Mouse (Mus musculus): ENCODE data around the gene Pld2.
A peak's percentile ranks its signal among the peaks of the same experiment; 100 is the strongest.
"Not testable (repeated sequence)": the region's sequence is repeated elsewhere in the genome, so short reads cannot be mapped to it uniquely, and the experiment has no call there.

The Pld2 gene

DNA sequence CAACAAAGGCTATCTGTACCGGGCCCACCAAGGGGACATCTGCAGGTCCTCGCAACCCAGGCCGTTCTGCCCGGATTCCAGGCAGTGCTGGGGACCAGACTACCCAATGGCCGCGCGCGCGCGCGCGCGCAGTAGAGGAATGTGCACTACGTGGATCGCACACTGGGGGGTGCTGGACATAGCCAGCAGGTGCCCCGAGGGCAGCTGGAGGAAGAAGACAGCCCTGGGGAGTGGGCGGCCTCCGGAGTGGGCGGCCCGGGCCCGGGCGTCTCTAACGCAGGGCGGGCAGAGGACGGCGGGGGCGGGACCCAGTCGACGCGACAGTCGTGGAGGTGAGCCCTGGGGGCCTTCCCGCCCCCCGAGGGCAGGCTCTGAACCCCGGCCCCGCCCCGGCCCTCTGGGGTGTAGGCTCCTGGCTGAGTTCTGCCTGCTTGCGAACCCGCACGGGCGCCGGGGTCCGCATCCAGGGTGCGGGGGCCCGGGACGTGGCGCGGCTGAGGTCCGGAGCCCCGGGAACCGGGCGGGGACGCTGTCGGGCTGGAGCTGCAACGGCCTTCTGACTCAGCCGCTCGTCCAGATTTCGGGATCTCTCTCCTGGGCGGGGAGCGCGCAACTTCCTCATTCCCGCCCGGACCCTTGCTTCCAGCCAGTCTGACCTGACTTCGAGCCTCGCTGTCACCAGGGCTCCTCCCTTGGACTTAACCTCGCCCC is at the start of gene Pld2:
TSS of gene Pld2 (plus strand) at position 188 of the 711 bp plus-strand sequence.
- peak; percentile 83 for DNase-seq

DNA sequence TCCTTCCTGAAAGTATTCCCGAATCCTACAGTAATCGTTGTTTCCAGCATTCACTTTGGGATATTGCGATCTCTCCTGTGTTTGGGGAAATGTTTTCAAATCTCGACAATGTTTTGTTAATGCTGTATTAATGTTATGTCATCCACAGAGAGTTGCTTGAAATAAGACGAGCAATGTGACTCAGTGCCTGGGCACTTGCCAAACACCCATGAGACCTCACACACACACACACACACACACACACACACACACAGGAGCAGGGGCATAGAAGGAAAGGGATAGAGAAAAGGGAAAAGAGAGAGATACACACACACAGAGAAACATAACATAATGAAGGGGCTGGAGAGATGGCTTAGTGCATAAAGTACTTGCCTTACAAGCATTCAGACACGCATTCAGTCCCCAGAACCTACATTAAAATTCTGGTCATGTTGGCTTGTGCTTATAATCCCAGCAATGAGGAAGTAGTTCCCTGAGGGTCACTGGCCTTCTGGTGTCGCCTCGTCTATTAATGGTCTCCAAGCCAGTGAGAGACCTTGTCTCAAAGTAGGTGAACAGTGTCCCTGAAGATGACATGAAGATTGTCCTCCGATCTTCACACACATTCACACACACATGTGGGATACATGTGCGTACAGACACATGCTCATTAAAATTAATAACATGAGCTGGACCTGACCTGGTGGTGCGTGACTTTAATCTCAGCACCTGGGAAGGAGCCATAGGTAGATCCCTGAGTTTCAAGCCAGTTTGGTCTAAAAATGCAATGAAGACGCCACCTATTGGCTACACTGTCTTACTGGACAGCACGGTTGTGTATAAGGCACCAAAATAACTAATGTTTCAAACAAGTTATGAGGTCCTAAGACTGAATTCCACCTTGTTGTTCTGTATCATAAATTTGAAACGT is 40.0 kb upstream of the Pld2 start:
- no peak for DNase-seq

DNA sequence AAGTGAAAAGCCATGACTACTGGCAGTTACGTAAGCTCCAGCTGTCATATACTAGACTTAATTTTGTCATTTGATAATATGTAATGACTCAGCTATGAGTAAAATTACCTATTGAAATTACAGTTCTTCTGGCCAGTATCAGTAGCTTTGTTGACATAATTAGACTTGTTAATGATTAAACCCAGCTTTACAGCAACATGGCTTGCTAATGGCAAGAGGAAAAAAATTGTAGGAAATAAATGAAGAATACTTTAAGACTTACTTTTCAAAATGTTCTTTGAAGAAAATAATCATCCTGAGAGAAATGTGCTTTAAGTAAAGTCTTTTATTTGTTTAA is 39.4 kb upstream of the Pld2 start:
- DNase-seq: no peak

DNA sequence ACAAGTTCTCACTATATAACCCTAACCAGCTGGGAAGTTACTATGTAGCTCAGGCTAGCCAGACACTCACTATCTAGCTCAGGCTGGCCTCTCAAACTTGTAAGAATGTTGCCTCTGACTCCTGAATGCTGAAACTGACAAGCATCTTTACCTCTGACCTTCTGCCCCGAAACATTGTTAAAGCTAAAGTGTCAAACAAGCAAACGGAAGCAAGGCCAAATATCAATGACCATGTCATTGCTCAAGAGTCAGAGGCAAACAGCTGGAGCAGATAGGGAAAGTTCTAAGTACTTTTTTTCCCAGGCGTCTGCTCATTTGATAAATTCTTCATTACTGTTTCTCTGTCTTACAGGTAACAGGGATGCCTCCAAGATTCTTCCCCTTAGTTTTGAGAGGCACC is 37.8 kb upstream of the Pld2 start:
- DNase-seq: no peak

DNA sequence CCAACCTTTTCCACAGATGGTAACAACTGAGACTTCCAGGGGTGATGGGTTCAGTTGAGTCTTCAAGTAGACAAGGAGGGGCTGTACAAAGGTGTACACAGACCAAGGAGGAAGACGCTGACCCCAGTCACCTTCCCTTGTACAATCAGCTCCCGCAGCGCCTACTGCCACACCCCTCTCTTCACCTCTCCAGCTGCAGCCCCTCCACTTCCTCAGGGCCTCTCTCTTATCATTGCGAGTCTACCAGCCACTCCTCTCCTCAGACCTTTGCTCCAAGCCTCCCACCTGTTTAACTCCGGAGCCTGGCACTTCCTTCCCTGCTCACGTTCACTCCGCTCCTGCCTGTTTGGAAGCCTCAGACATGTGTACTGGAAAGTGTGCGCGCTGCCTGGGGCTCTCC is 34.9 kb upstream of the Pld2 start, which contains the start of gene Tm4sf5:
TSS of gene Tm4sf5 (plus strand) at position 275 of the 400 bp plus-strand sequence.
- DNase-seq: no peak

DNA sequence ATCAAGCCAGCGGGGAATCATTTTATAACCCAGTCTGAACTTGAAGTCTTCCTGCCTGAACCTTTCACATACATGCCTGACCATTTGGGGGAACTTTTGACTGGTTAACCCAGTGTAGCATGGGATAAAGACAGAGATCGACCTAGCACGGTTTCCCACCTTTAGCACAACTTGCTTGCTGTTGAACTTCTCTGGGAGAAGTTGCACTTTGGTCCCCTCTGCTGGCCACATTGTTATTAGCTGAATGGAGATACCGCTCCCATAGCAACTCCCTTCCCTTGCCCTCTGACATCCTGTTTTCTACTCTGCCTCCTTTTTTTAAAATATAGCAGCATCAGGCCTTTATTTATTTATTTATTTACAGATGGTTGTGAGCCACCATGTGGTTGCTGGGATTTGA is 33.5 kb upstream of the Pld2 start:
- peak; percentile 42 to 76 for DNase-seq

DNA sequence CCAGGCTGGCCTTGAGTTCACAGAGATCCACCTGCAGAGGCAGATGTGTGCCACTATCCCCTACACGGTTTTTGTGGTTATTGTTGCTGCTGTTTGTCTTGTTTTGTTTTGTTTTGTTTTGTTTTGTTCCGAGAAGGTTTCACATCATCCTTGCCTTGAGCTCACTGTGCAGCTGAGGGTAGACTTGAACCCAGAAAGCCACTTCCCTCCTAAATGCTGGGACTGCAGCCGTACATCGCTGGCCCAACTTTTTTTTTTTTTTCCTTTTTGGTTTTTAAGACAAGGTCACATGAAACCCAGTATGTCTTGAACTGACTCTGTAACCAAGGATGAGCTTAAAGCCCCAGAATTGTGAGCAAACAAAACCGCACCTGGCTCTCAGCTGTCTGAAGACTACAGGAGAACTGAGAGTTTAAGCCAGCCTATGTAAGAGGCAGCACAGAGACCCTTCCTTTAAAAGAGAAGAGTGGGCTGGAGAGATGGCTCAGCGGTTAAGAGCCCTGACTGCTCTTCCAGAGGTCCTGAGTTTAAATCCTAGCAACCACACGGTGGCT is 32.8 kb upstream of the Pld2 start:
- DNase-seq: no peak

GRCm38 (mm10) chr11:70509753-70510564 is 29.9 kb upstream of the Pld2 start:
- DNase-seq: peak; percentile 33 to 47

GRCm38 (mm10) chr11:70511242-70511641 is 28.6 kb upstream of the Pld2 start:
- no peak for DNase-seq

- no peak for DNase-seq
Observed at GRCm38 (mm10) chr11:70511825-70512224, 28.0 kb upstream of the Pld2 start.

DNA sequence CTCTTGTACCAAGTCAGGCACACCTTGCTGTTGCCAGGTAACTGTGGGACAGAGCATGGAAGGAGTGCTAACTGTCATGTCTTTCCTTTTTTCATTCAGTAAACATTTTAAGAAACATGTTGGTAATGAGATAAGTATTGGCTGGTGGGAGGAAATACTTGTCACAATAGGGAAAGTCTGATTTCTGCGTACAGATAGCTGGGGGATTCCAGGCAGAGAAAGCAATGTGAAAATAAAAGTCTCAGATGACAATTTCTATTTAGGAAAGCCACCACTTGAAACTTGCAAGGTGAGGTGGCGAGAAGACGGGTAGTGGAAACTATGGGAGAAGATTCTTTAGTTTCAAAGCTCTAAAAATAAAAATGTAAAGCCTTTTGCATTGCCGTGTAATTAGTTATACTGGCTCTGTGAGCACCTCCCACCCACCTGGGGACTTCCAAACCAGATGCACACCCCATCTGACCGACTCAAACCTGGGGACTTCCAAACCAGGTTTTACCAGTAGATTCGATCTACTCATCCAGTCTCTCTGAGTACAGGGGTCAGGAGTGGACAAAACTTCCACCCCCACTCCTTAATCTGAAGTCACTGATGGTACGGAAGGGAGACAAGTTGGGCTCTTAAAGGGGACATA is 27.0 kb upstream of the Pld2 start:
- DNase-seq: no peak

DNA sequence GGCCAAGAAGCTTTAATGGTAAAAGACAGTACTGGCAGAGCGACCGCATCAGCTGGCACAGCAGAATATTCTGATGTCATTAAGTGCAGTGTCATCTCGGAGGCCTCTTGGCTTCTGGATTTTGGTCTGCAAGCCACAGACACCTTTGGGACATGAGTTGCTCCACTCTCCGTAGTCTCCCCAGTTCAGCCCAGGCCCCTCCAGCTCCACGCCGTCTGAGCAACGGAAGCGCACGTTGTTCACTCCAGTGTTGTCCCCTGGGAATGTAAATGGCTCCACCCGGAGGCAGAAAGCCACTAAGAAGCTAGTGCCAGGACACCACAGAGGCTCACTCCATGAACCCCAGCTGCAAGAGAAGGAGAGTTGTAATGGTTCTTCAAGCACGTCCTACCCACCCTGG is 26.3 kb upstream of the Pld2 start:
- no peak for DNase-seq

GRCm38 (mm10) chr11:70514288-70514687 is 25.6 kb upstream of the Pld2 start, which contains the start of gene Vmo1:
Gene Vmo1, minus strand, starts transcription at chr11:70514616.
- no peak for DNase-seq

DNA sequence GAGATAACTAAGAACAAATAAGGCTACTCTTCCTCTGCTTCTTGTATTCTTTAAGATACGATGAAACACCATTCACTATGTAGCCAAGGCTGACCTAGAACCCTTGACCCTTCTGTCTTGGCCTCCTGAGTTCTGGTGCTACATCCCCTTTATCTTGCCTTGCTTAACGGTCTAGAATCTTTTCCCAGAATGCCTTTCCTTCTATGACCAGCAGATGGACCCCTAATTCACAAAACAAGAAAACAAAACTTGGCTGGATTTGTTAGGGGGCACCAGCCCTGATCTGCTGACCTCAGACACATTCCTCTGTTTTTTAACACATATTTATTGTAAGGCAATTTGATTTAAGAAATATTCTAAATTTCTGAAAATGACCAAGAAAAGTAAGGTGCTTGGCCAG is 23.5 kb upstream of the Pld2 start:
- DNase-seq: no peak

DNA sequence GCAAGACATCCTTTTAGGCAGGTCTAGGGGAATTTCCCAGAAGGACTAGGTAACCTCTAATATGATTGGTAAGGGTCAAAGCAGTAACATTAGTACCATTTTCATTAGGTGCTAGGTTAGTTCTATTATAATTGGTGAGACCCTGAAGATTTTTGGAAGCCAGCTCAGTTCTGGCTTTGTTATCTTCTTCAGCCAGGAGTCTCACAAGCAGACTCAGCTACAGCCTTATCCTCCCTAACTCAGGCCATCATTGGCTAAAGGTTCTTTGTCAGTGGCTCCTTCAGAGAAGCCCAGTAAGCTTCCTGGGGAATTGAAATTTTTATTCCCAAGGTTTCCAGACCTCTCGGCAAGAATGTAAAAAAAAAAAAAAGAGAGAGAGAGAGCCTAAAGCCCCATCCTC is 21.4 kb upstream of the Pld2 start:
- DNase-seq: no peak

DNA sequence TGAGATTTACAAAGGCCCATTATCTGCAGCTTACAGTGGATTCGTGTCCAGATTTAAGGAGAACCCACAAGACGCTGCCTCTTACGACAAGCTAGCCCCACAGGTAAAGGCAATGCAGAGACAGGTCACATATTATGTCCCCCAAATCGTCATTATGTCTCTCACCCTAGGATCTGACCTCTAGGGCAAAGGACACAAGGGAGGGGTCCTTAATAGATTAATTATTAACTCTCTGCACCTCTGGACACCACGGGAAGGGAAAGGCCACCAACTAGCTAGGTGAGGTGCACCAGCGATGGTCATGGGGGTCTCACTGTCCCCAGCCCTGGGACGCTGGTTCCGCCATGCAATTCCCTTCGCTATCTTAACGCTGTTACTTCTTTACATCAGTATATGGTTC is 20.9 kb upstream of the Pld2 start, which contains the start of gene Gltpd2:
TSS of gene Gltpd2 (plus strand) at position 274 of the 400 bp plus-strand sequence.
- no peak for DNase-seq

DNA sequence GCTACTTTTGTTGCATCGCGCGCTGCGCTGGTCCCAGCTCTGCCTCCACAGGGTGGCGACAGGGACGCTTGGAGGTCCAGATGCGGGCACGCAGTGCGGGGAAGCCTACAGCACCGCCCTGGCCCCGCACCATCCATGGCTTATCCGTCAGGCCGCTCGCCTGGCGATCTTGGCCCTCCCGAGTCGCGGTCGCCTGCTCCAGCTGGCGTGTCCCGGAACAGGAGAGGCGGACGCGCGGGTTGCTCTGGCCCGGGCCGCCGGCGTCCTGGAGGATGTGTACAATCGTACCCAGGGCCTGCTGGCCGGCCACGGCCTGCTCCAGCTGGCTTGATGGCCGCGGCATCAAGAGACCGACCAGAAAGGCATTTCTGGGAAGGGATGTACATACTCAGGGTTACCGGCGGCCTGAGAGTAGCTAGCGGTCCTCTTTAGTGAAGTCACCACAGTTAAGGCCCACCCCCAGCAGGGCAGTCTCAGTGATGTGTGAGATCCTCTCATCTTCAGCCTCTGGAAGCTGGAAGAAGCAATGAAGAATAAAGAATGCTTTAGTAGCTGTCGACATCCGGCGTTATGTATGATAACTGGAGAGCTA is 19.6 kb upstream of the Pld2 start:
- no peak for DNase-seq

GRCm38 (mm10) chr11:70523306-70523989 is 16.4 kb upstream of the Pld2 start:
- not testable (repeated sequence) for DNase-seq

- no peak for DNase-seq
Observed at GRCm38 (mm10) chr11:70524782-70525181, 15.1 kb upstream of the Pld2 start.

- DNase-seq: peak; percentile 77 to 81
Observed at GRCm38 (mm10) chr11:70525184-70525678, 14.6 kb upstream of the Pld2 start, which contains the start of gene Psmb6. Gene Psmb6, plus strand, starts transcription at chr11:70525367.

DNA sequence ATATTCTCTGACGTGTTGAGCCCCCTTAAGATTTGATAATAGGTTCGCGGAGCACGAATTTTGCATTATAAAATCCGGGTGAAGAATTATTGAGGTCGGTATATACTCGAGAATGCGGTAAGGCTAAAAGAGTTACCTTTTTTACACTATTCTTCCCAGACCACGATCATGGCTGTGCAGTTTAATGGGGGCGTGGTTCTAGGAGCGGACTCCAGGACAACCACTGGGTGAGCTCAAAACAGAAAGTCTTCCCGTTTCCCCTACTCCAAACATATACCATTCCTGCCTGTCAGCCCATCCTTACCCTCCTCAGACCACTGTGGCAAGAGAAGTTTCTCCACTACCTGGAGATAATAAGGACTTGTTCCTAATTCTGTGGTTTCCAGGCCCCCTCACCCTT is 14.1 kb upstream of the Pld2 start:
- DNase-seq: no peak

All from spleen, adult 18-20 months (tissue).